Mouse (Mus musculus) liver, postnatal 0 days (tissue): ENCODE results near the gene Tecpr2.

Experiments used
- CTCF ChIP-seq: sonication (generic); IDR thresholded peaks from 2 replicates; pipeline ENCODE4 v1.5.1; 2016; ENCODE audit warnings: antibody characterized with exemption, low read depth
- EP300 ChIP-seq: IDR thresholded peaks from 2 replicates; pipeline ENCODE4 v1.6.1; 2016; ENCODE audit warnings: antibody characterized with exemption, low read depth, mild to moderate bottlenecking

- TF ChIP-seq CTCF (no peak), EP300 (no peak)
Observed at GRCm38 (mm10) chr12:111007134-111008103, 118.4 kb downstream of the Tecpr2 start.
